In genomic region chr4:34901166-34901565, GRCm38 (mm10) we compare ENCODE assay signal across 27 mouse cellular contexts. TPM values are rescaled to one million over a fixed set of nuclear protein-coding genes. Genes with fewer than 3 reads are reported as not detected.
A peak's percentile ranks its signal among the peaks of the same experiment; 100 is the strongest.
DNase-seq lines count a peak whose midpoint lies in the region; ATAC-seq and TF ChIP-seq lines count a peak whose summit lies in the region.
"Had no signal": no experiment of that assay in that cellular context is flagged by ENCODE, and none has a peak within 500 bp of the region (broad histone marks: within the 10 kb centered on the region; RNA-seq: fewer than 3 reads in every experiment).

No protein-coding gene starts in this region.

- no peaks in the 10 kb centered on the region for H3K9me3 ChIP-seq in liver, embryonic 12.5 days (replicated peaks)
- H3K9me3 ChIP-seq in liver, embryonic 16.5 days (replicated peaks; ENCODE audit: control insufficient read depth, low read length): no peaks in the 10 kb centered on the region
- no peaks in the 10 kb centered on the region for H3K9me3 ChIP-seq in hindbrain, embryonic 12.5 days (replicated peaks)
- H3K9me3 ChIP-seq: embryonic facial prominence, embryonic 13.5 days; embryonic facial prominence, embryonic 15.5 days; forebrain, embryonic 10.5 days; forebrain, embryonic 12.5 days had no signal

- H3K79me2 ChIP-seq in liver, adult 2 months (ENCODE audit: control insufficient read depth, insufficient read depth, low read length): no peaks in the 10 kb centered on the region

- H3K9ac ChIP-seq in liver, adult 2 months (ENCODE audit: low read depth, low read length): no peak overlapping the region
- H3K9ac ChIP-seq in liver, embryonic 12.5 days: no peak overlapping the region
- H3K9ac ChIP-seq in liver, embryonic 16.5 days (ENCODE audit: low read depth, low read length): no peak overlapping the region
- no peak overlapping the region for H3K9ac ChIP-seq in hindbrain, embryonic 12.5 days
- H3K9ac ChIP-seq: embryonic facial prominence, embryonic 13.5 days; embryonic facial prominence, embryonic 15.5 days; forebrain, embryonic 12.5 days had no signal

- H3K4me1 ChIP-seq in liver, adult 2 months (ENCODE audit: control insufficient read depth, insufficient read depth, low read length): peaks cover 9% of the 10 kb centered on the region
- no peaks in the 10 kb centered on the region for H3K4me1 ChIP-seq in liver, embryonic 12.5 days
- no peaks in the 10 kb centered on the region for H3K4me1 ChIP-seq in liver, embryonic 16.5 days (ENCODE audit: control insufficient read depth, low read depth, low read length)
- H3K4me1 ChIP-seq in hindbrain, embryonic 12.5 days: no peaks in the 10 kb centered on the region
- H3K4me1 ChIP-seq: embryonic facial prominence, embryonic 15.5 days; forebrain, embryonic 12.5 days had no signal

- no peak for TF ChIP-seq CTCF in liver, adult 2 months (IDR thresholded peaks at IDR 0.05; ENCODE audit: low read depth, low read length)

- no peaks in the 10 kb centered on the region; the same call in 1 of the 2 replicates for H3K27me3 ChIP-seq in liver, adult 2 months (ENCODE audit: control insufficient read depth, insufficient read depth, low read length)
- H3K27me3 ChIP-seq in liver, embryonic 12.5 days (replicated peaks): peaks cover 4% of the 10 kb centered on the region; the same call in 1 of the 2 replicates
- no peaks in the 10 kb centered on the region; the same call in none of the 2 replicates for H3K27me3 ChIP-seq in liver, embryonic 16.5 days (ENCODE audit: control insufficient read depth, insufficient read depth, low read depth, low read length)
- no peaks in the 10 kb centered on the region for H3K27me3 ChIP-seq in hindbrain, embryonic 12.5 days
- H3K27me3 ChIP-seq: embryonic facial prominence, embryonic 13.5 days; embryonic facial prominence, embryonic 15.5 days had no signal

- H3K36me3 ChIP-seq in liver, adult 2 months (ENCODE audit: control insufficient read depth, insufficient read depth, low read length): no peaks in the 10 kb centered on the region
- no peaks in the 10 kb centered on the region for H3K36me3 ChIP-seq in liver, embryonic 12.5 days
- H3K36me3 ChIP-seq in liver, embryonic 16.5 days (ENCODE audit: control insufficient read depth, insufficient read depth): no peaks in the 10 kb centered on the region
- H3K36me3 ChIP-seq in hindbrain, embryonic 12.5 days: no peaks in the 10 kb centered on the region
- H3K36me3 ChIP-seq: embryonic facial prominence, embryonic 13.5 days; embryonic facial prominence, embryonic 15.5 days; forebrain, embryonic 10.5 days; forebrain, embryonic 12.5 days had no signal

- H3K27ac ChIP-seq in liver, adult 2 months (replicated peaks; ENCODE audit: insufficient read depth, low read depth, low read length): no peak overlapping the region
- H3K27ac ChIP-seq in liver, embryonic 12.5 days: no peak overlapping the region
- H3K27ac ChIP-seq in liver, embryonic 16.5 days (ENCODE audit: low read length): no peak overlapping the region
- no peak overlapping the region for H3K27ac ChIP-seq in hindbrain, embryonic 12.5 days
- H3K27ac ChIP-seq: embryonic facial prominence, embryonic 13.5 days; embryonic facial prominence, embryonic 15.5 days; forebrain, embryonic 10.5 days; forebrain, embryonic 12.5 days had no signal

- no peak overlapping the region for H3K4me2 ChIP-seq in liver, embryonic 12.5 days
- no peak overlapping the region for H3K4me2 ChIP-seq in liver, embryonic 16.5 days (ENCODE audit: low read depth, low read length)
- no peak overlapping the region for H3K4me2 ChIP-seq in hindbrain, embryonic 12.5 days (replicated peaks)
- H3K4me2 ChIP-seq: embryonic facial prominence, embryonic 15.5 days; forebrain, embryonic 12.5 days had no signal

- 28% methylated on average over 4 of the region's 4 CpGs for WGBS in liver, adult 2 months
- 54% methylated on average over 4 of the region's 4 CpGs for WGBS in liver, embryonic 12.5 days (ENCODE audit: insufficient replicate concordance)
- 42% methylated on average over 4 of the region's 4 CpGs for WGBS in liver, embryonic 16.5 days (ENCODE audit: insufficient replicate concordance)
- 74% methylated on average over 4 of the region's 4 CpGs for WGBS in hindbrain, embryonic 12.5 days

- no peak for TF ChIP-seq POLR2A in liver, adult 2 months (IDR thresholded peaks at IDR 0.05; ENCODE audit: extremely low read depth, insufficient read depth, low read length)

- ATAC-seq in liver, embryonic 12.5 days: no peak
- peak; percentile 78 for ATAC-seq in liver, embryonic 16.5 days (ENCODE audit: low read depth)
- ATAC-seq in hindbrain, embryonic 12.5 days (ENCODE audit: low FRiP score): no peak
- ATAC-seq: forebrain, embryonic 14.5 days; forebrain, embryonic 16.5 days had no signal

- peak; percentile 92 for DNase-seq in liver, adult 2 months (ENCODE audit: extremely low read depth, low read depth, low spot score)
- no peak for DNase-seq in liver
- DNase-seq: adrenal gland, adult 2 months; adrenal gland, postnatal 10 days; adrenal gland, postnatal 25 days; cerebellum, adult 11 months; cerebellum, adult 18-20 months; cerebellum, adult 8-10 months; cerebellum, adult 9-11 months; cerebellum, postnatal 14 days; cerebellum, postnatal 36 days; embryo, embryonic 11 days had no signal

- H3K4me3 ChIP-seq in liver, adult 2 months (ENCODE audit: insufficient read depth, low read depth, low read length): no peak overlapping the region
- H3K4me3 ChIP-seq in liver, embryonic 12.5 days: no peak overlapping the region
- no peak overlapping the region for H3K4me3 ChIP-seq in liver, embryonic 16.5 days (ENCODE audit: low read depth, low read length)
- H3K4me3 ChIP-seq in hindbrain, embryonic 12.5 days: no peak overlapping the region
- H3K4me3 ChIP-seq: embryonic facial prominence, embryonic 13.5 days; embryonic facial prominence, embryonic 15.5 days; erythroblast, embryonic 14.5 days; forebrain, embryonic 10.5 days; forebrain, embryonic 12.5 days had no signal

RNA-seq across cellular contexts. Expression of gene Cga, which starts 7.6 kb away (rescaled TPM):
- 0.46 TPM in 1 of 2 replicates, not detected in the other for total RNA-seq in liver, adult 2 months (2014; rRNA removed)
- 0.46 and 0.88 TPM in 2 replicates for polyA plus RNA-seq in liver, adult 2 months (2012; rRNA removed)
- polyA plus RNA-seq in liver, embryonic 12.5 days (2016; fragmentation: Nextera tagmentation; extraction: Ambion mirVana): 0.20 TPM in 1 of 2 replicates, not detected in the other
- 0.14 TPM in 1 of 2 replicates, not detected in the other for polyA plus RNA-seq in liver, embryonic 16.5 days (2015; fragmentation: Nextera tagmentation; extraction: Ambion mirVana)
- 0.56 and 1.1 TPM in 2 replicates for polyA plus RNA-seq in hindbrain, embryonic 12.5 days (2016; fragmentation: Nextera tagmentation; extraction: Ambion mirVana)
- total RNA-seq: adrenal gland, adult 2 months; adrenal gland, postnatal 10 days; adrenal gland, postnatal 25 days; adrenal gland, postnatal 4 days; common myeloid progenitor, adult 5-6 weeks; MEL had no signal
- polyA plus RNA-seq: adrenal gland, adult 2 months; brain, embryonic 14.5 days; C2C12; erythroblast, embryonic 14.5 days; forebrain, embryonic 16.5 days had no signal

RNA-seq across cellular contexts. Expression of gene Zfp292, which starts 18.4 kb away (rescaled TPM):
- 11.5 and 11.8 TPM in 2 replicates for total RNA-seq in liver, adult 2 months (2014; rRNA removed)
- 0.87 and 1.0 TPM in 2 replicates for polyA plus RNA-seq in liver, adult 2 months (2012; rRNA removed)
- polyA plus RNA-seq in liver, embryonic 12.5 days (2016; fragmentation: Nextera tagmentation; extraction: Ambion mirVana): 7.1 and 7.9 TPM in 2 replicates
- 4.5 and 4.7 TPM in 2 replicates for polyA plus RNA-seq in liver, embryonic 16.5 days (2015; fragmentation: Nextera tagmentation; extraction: Ambion mirVana)
- 39.2 and 43.0 TPM in 2 replicates for polyA plus RNA-seq in hindbrain, embryonic 12.5 days (2016; fragmentation: Nextera tagmentation; extraction: Ambion mirVana)
